Mouse (Mus musculus) heart, postnatal 0 days (tissue): ENCODE results near the gene Cd79b. TPM values are rescaled to one million over a fixed set of nuclear protein-coding genes. Genes with fewer than 3 reads are reported as not detected.

ENCODE experiments used
- ATAC-seq: fragments of 200-750 bp; cut with Nextera tagmentation; 2 replicates; pipeline ENCODE4 v1.8.0; 2017; ENCODE audit warnings: low read depth, moderate number of reproducible peaks, moderate library complexity; ENCODE audit not compliant: insufficient read depth
- DNase-seq: peaks from one replicate; pipeline ENCODE4 v3.0.0-alpha.2; 2016; ENCODE audit warnings: low spot score
- H3K27ac ChIP-seq: fragments of 300-500 bp; sonication (generic); 2 replicates; pipeline ENCODE4 v1.5.1; 2014; ENCODE audit warnings: low read depth, mild to moderate bottlenecking
- H3K27me3 ChIP-seq: fragments of 300-500 bp; sonication (generic); 2 replicates; pipeline ENCODE4 v1.6.1; 2014; ENCODE audit warnings: low read length, mixed read lengths; ENCODE audit not compliant: control insufficient read depth, insufficient read depth
- H3K36me3 ChIP-seq: fragments of 300-500 bp; sonication (generic); replicated peaks from 2 replicates; pipeline ENCODE4 v1.6.1; 2014; ENCODE audit warnings: low read length, mixed read lengths; ENCODE audit not compliant: control insufficient read depth, insufficient read depth
- H3K4me1 ChIP-seq: fragments of 300-500 bp; sonication (generic); 2 replicates; pipeline ENCODE4 v1.6.1; 2014; ENCODE audit warnings: antibody characterized with exemption; ENCODE audit not compliant: control insufficient read depth, insufficient read depth
- H3K4me2 ChIP-seq: fragments of 300-500 bp; sonication (generic); 2 replicates; pipeline ENCODE4 v1.6.1; 2014; ENCODE audit warnings: low read depth, mild to moderate bottlenecking, low read length, moderate library complexity
- H3K4me3 ChIP-seq: fragments of 300-500 bp; sonication (generic); 2 replicates; pipeline ENCODE4 v1.5.1; 2014; ENCODE audit warnings: low read depth, low read length
- H3K9ac ChIP-seq: fragments of 300-500 bp; sonication (generic); replicated peaks from 2 replicates; pipeline ENCODE4 v1.6.1; 2014; ENCODE audit warnings: low read depth, low read length, mixed read lengths
- H3K9me3 ChIP-seq: fragments of 300-500 bp; sonication (generic); replicated peaks from 2 replicates; pipeline ENCODE4 v1.6.1; 2016; ENCODE audit warnings: low read length; ENCODE audit not compliant: control insufficient read depth
- CTCF ChIP-seq: IDR thresholded peaks from 2 replicates; pipeline ENCODE4 v1.5.1; 2016; ENCODE audit warnings: antibody characterized with exemption, control low read depth, low read depth
- EP300 ChIP-seq: IDR thresholded peaks from 2 replicates; pipeline ENCODE4 v1.6.1; 2016; ENCODE audit warnings: antibody characterized with exemption, low read depth
- WGBS: fragments of 180-500 bp; shearing (Covaris S2); extraction: QIAGEN DNeasy Blood & Tissue Kit; methylation state at CpG from one replicate; pipeline ENCODE4 v1.1.7; 2014; 5-methylcytosine and 5-hydroxymethylcytosine counted together
- polyA plus RNA-seq: library from polyadenylated mRNA; unstranded; fragments of >200 nt; fragmentation: Nextera tagmentation; extraction: Ambion mirVana; gene quantifications from 2 replicates; pipeline ENCODE4 v1.2.1, GENCODE M21; 2015
- total RNA-seq: library from RNA; depleted of rRNA; stranded (reverse); fragments of >200 nt; gene quantifications from 2 replicates; pipeline ENCODE4 v1.2.3, GENCODE M21; 2014; ENCODE audit warnings: low replicate concordance

Cd79b gene
- total and polyA plus RNA-seq, 2 experiments from 2014 or later: 0.19 to 1.2 TPM

DNA sequence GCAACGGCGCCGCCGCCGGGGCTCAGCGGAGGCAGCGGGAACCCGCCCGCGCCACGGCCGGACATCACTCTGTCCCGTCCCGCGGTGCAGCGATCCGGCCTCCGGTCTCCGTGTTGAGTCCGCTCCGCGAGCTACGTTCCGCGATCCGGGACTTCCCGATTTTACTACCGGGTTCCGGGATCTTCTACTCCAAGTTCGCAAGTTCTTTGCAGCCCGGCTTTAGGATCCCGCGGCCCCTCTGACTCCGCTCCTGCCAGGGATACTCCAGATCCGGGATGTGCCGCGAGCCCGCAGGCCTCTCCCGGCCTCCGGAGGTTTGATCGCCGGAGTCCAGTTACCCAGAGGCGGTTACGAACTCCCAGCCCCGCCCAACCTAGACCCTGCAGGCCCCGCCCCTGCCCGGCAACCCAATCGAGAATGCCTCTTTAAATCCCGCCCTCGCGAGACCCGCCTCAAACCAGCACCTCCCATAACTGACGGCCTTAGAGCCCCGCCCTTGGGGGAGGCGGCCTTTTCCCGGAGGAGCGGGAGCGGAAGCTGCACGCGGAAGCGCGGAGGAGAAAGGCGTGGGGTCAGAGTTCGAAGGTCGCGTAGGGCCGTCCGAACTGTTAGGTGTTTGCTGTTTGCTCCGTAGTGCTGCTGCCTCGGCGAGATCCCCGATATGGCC, 41.8 kb downstream of the Cd79b start, which contains the start of gene Smarcd2:
TSS of gene Smarcd2 (minus strand) at position 329 of the 667 bp plus-strand sequence.
- Histone ChIP-seq H3K27ac (peak within 1 kb of the TSS; percentile 97), H3K4me2 (peak within 1 kb of the TSS; percentile 78), H3K9ac (peak within 1 kb of the TSS; percentile 99), H3K4me3 (peak within 1 kb of the TSS; percentile 99), H3K4me1 (peaks cover 44% of the 10 kb centered on the region), H3K36me3 (no peaks in the 10 kb centered on the region), H3K9me3 (no peaks in the 10 kb centered on the region), H3K27me3 (no peaks in the 10 kb centered on the region)
- ATAC-seq (peak; percentile 94), DNase-seq (peak; percentile 100)
- TF ChIP-seq CTCF (no peak), EP300 (no peak; the same call in none of the 2 replicates)
- WGBS: 0% methylated on average over 63 of the region's 72 CpGs

DNA sequence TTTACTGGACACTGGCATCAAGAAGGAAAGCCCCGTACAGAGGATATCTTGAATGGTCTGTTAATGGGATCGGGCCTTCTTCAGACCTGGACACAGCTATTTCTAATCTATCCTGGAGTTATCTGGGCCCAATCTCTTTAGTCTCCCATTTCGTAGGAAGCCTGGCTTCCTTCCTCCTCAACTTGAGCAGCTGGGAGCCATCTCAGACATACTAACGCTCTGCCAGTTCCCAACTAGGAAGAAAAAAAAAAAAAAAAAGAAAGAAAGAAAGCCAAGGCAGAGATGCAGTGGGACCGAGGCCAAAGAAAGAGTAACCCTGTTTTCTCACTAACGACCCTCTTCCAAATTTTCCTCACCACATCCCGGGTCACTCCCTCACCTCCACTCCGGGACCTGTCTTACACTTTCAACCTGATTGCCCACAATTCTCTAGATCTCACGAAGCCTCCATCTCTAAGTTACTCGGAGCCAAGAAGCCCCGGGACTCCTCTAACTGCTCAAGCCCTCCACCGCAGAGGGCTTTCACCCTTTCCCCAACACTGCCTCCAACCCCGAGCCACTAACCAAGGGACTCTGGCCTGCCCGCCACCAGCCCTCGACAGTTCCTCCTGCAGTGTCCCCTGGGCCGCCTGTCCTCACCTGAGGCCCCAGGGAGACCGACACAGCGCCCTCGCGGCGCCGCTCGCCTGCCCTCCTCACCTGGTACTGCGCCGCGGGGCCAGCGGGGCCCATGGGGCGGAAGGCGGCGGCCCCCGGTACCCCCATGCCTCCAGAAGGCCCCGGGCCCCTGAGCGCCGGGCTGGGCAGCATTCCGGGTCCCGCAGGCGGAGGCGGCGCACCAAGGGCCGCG, 42.5 kb downstream of the Cd79b start:
- H3K4me2 ChIP-seq: peak overlapping the region; percentile 75
- TF ChIP-seq CTCF (no peak), EP300 (no peak)
- peaks cover 48% of the 10 kb centered on the region for H3K4me1 ChIP-seq
- no peaks in the 10 kb centered on the region for H3K27me3 ChIP-seq
- WGBS: 1% methylated on average over 41 of the region's 41 CpGs
- ATAC-seq (peak; percentile 9), DNase-seq (peak; percentile 21)
- peak overlapping the region; percentile 99 for H3K9ac ChIP-seq
- H3K9me3 ChIP-seq: no peaks in the 10 kb centered on the region
- H3K36me3 ChIP-seq: peaks cover 3% of the 10 kb centered on the region
- peak overlapping the region; percentile 99 for H3K4me3 ChIP-seq
- H3K27ac ChIP-seq: peak overlapping the region; percentile 97

- H3K27ac ChIP-seq: peak overlapping the region; percentile 97
- WGBS: 29% methylated on average over 5 of the region's 5 CpGs
- H3K36me3 ChIP-seq: peaks cover 11% of the 10 kb centered on the region
- H3K9ac ChIP-seq: peak overlapping the region; percentile 99
- TF ChIP-seq EP300: no peak
- no peak for TF ChIP-seq CTCF
- H3K4me2 ChIP-seq: peak overlapping the region; percentile 75
- peak overlapping the region; percentile 99 for H3K4me3 ChIP-seq
- no peaks in the 10 kb centered on the region for H3K9me3 ChIP-seq
- no peak for ATAC-seq
- no peak for DNase-seq
- no peaks in the 10 kb centered on the region for H3K27me3 ChIP-seq
- peaks cover 47% of the 10 kb centered on the region for H3K4me1 ChIP-seq
These were observed 43.3 kb downstream of the Cd79b start for GRCm38 (mm10) chr11:106271131-106271793.

DNA sequence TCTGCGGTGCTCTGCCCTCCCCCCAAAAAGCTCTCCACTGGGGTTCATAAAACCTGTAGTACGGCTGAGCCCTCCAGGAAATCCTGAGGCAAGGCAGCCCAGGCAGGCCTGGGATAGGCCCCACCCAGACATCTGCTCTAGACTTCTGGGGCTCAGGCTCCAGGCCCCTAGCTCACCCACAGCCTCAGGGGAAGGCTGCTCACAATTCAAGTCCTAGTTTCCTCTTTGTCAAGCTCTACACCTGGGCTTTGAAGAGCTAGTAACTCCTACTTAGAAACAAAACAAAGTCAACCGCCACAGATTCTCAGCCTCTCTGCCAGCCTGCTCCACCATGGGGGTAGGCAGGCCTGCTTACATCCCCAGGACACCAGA, 45.5 kb downstream of the Cd79b start:
- H3K4me1 ChIP-seq: peaks cover 37% of the 10 kb centered on the region
- 48% methylated on average over 3 of the region's 3 CpGs for WGBS
- DNase-seq (no peak), ATAC-seq (no peak)
- no peaks in the 10 kb centered on the region for H3K9me3 ChIP-seq
- H3K27ac ChIP-seq: peak overlapping the region; percentile 64
- TF ChIP-seq EP300 (no peak), CTCF (no peak)
- no peak overlapping the region for H3K4me3 ChIP-seq
- no peaks in the 10 kb centered on the region for H3K27me3 ChIP-seq
- no peak overlapping the region for H3K9ac ChIP-seq
- H3K4me2 ChIP-seq: peak overlapping the region; percentile 12; the same call in 1 of the 2 replicates
- peaks cover 33% of the 10 kb centered on the region for H3K36me3 ChIP-seq

DNA sequence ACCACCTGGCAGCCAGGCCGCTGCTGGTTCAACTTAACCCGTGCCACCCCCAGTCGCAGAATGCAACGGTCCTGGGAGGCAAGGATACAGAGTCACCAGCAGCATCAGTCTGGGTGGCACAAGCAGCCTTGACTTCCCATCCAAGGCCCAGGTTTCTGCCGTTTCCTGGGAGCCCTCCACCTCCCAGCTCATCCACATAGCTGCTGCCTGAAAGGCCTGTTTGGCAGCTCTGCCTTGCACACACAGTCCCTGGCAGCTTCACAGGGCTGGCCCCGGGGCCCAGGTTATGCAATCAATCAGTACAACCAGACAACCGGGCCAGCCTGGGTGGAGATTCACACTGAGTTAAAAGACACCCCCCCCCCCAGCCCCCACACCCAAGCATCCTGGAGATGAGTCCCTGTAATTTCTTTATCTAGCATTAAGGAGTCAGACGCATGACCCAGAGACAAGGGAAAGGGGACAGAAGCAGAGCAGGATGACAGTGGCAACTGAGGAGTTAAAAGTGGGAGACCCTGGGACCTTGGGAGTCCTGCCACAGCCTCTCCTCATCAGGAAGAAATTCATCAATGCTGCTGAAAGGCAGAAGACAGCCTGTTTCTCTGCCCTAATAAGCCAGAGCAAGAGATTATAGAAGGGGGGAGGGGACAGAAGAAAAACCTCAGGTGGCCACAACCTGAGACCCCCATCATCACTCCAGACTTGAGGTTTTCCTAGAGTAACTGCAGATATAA, 46.1 kb downstream of the Cd79b start:
- TF ChIP-seq CTCF (no peak), EP300 (no peak)
- Histone ChIP-seq H3K27ac (peak overlapping the region; percentile 64), H3K9ac (no peak overlapping the region), H3K36me3 (peaks cover 39% of the 10 kb centered on the region), H3K27me3 (no peaks in the 10 kb centered on the region), H3K4me1 (peaks cover 36% of the 10 kb centered on the region), H3K4me3 (no peak overlapping the region), H3K4me2 (peak overlapping the region; percentile 12; the same call in 1 of the 2 replicates), H3K9me3 (no peaks in the 10 kb centered on the region)
- no peak for DNase-seq
- ATAC-seq: no peak
- 53% methylated on average over 8 of the region's 8 CpGs for WGBS
